Mouse (Mus musculus) ES-Bruce4 (cell line): ENCODE data around the gene Sugt1.

Experiments
- CTCF ChIP-seq: IDR thresholded peaks from one replicate; pipeline ENCODE4 v1.8.1; 2011; ENCODE audit warnings: low read depth, low read length
- EP300 ChIP-seq: IDR thresholded peaks from 2 replicates; pipeline ENCODE4 v1.6.1; 2011; ENCODE audit warnings: low read depth, low read length; ENCODE audit not compliant: insufficient read depth
- POLR2A ChIP-seq: IDR thresholded peaks from one replicate; pipeline ENCODE4 v1.8.1; 2011; ENCODE audit warnings: low read length; ENCODE audit not compliant: insufficient read depth

GRCm38 (mm10) chr14:79660467-79660866, 73.0 kb downstream of the Sugt1 start:
- no peak for TF ChIP-seq POLR2A
- TF ChIP-seq CTCF: no peak
- no peak for TF ChIP-seq EP300
